In the genomic region with DNA sequence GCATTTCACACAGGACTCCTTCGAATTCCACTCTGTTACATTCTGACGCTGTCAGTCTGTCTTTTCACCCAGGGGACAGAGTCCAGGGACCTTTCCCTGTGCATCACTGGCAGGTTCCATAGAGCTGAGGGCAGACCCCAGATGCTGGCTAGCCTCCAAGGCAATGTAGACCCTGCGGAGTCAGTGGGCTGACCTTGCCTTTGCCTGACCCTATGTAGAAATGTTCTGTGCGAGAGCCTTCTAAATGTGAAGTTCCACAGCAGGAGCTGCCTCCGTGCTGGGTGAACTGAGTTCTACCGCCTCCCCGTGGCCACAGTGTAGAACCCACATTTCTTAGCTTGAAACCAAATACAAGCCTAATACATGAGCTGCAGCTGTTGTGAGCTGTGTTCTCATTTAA, we compare ENCODE assay signal across 8 mouse cellular contexts. TPM values are rescaled to one million over a fixed set of nuclear protein-coding genes. Genes with fewer than 3 reads are reported as not detected.
A peak's percentile ranks its signal among the peaks of the same experiment; 100 is the strongest.
DNase-seq lines count a peak whose midpoint lies in the region; ATAC-seq and TF ChIP-seq lines count a peak whose summit lies in the region.

No protein-coding gene starts in this region.

- H3K4me1 ChIP-seq in heart, postnatal 0 days (ENCODE audit: control insufficient read depth, insufficient read depth), result no peaks in the 10 kb centered on the region

- TF ChIP-seq CTCF in heart, postnatal 0 days (IDR thresholded peaks at IDR 0.05; ENCODE audit: low read depth), result peak; percentile 73

- DNase-seq in cerebellum, adult 11 months, result peak; percentile 64
- DNase-seq in ZHBTc4 (ENCODE audit: low read depth, low spot score), result peak; percentile 82
- peak; percentile 83 for DNase-seq in embryo, embryonic 10 days (ENCODE audit: low spot score)
- peak; percentile 62 for DNase-seq in heart, postnatal 0 days (ENCODE audit: low spot score)
- peak; percentile 83 to 88 for DNase-seq in layer of hippocampus, postnatal 10 days (ENCODE audit: low spot score in 2 of 2)
- peak; percentile 56 for DNase-seq in splenic B cell, adult 2 months (ENCODE audit: low read depth, low spot score)

- no peaks in the 10 kb centered on the region for H3K27me3 ChIP-seq in heart, postnatal 0 days (ENCODE audit: control insufficient read depth, insufficient read depth, low read length)
- H3K27me3 ChIP-seq in splenic B cell, adult 2 months (ENCODE audit: control insufficient read depth, insufficient read depth, low read length, poor library complexity, severe bottlenecking), result no peaks in the 10 kb centered on the region

- no peaks in the 10 kb centered on the region for H3K9me3 ChIP-seq in heart, postnatal 0 days (replicated peaks; ENCODE audit: control insufficient read depth, low read length)

- H3K9ac ChIP-seq in heart, postnatal 0 days (replicated peaks; ENCODE audit: low read depth, low read length), result no peak overlapping the region

- H3K36me3 ChIP-seq in heart, postnatal 0 days (replicated peaks; ENCODE audit: control insufficient read depth, insufficient read depth, low read length), result no peaks in the 10 kb centered on the region; the same call in 1 of the 2 replicates
- H3K36me3 ChIP-seq in splenic B cell, adult 2 months (ENCODE audit: control insufficient read depth, insufficient read depth, low read length, poor library complexity, severe bottlenecking), result no peaks in the 10 kb centered on the region

- H3K4me2 ChIP-seq in heart, postnatal 0 days (ENCODE audit: low read depth, low read length), result no peak overlapping the region

- ATAC-seq in cerebellum, adult (ENCODE audit: insufficient number of reproducible peaks, low FRiP score, low TSS enrichment), result no peak
- no peak for ATAC-seq in heart, postnatal 0 days (ENCODE audit: insufficient read depth, low read depth)
- ATAC-seq in megakaryocyte, adult 5-6 weeks (ENCODE audit: poor library complexity, severe bottlenecking), result peak; percentile 60

- no peak overlapping the region for H3K27ac ChIP-seq in heart, postnatal 0 days (ENCODE audit: low read depth)

- WGBS in heart, postnatal 0 days, result 23% methylated on average over 7 of the region's 7 CpGs

- no peak overlapping the region for H3K4me3 ChIP-seq in heart, postnatal 0 days (ENCODE audit: low read depth, low read length)

- no peak for TF ChIP-seq EP300 in heart, postnatal 0 days (IDR thresholded peaks at IDR 0.05; ENCODE audit: low read depth)

RNA-seq across cellular contexts. Expression of gene Zbtb34, which starts 28.9 kb away (rescaled TPM):
- 8.9 and 16.7 TPM in 2 replicates for total RNA-seq in heart, postnatal 0 days (2014; rRNA removed; ENCODE audit: low replicate concordance)
- polyA plus RNA-seq in heart, postnatal 0 days (2015; fragmentation: Nextera tagmentation; extraction: Ambion mirVana), result 1.9 and 2.1 TPM in 2 replicates
- total RNA-seq in layer of hippocampus, postnatal 10 days (2021), result 10 to 100 TPM; 17.4 to 18.7 TPM
- total RNA-seq in megakaryocyte, adult 5-6 weeks (2015), result 21.1 and 23.7 TPM in 2 replicates
- 8.1 and 8.9 TPM in 2 replicates for total RNA-seq in megakaryocyte, adult 5-6 weeks (2017)

RNA-seq across cellular contexts. Expression of gene Ralgps1, which starts 30.9 kb away (rescaled TPM):
- total RNA-seq in heart, postnatal 0 days (2014; rRNA removed; ENCODE audit: low replicate concordance), result 3.4 and 6.9 TPM in 2 replicates
- polyA plus RNA-seq in heart, postnatal 0 days (2015; fragmentation: Nextera tagmentation; extraction: Ambion mirVana), result 2.7 and 3.2 TPM in 2 replicates
- total RNA-seq in layer of hippocampus, postnatal 10 days (2021), result 10 to 100 TPM; 69.3 to 78.0 TPM
- total RNA-seq in megakaryocyte, adult 5-6 weeks (2015), result 6.2 and 7.6 TPM in 2 replicates
- 2.0 and 2.7 TPM in 2 replicates for total RNA-seq in megakaryocyte, adult 5-6 weeks (2017)
